Mouse (Mus musculus): Measurements from ENCODE around the gene Gm28308.

DNA sequence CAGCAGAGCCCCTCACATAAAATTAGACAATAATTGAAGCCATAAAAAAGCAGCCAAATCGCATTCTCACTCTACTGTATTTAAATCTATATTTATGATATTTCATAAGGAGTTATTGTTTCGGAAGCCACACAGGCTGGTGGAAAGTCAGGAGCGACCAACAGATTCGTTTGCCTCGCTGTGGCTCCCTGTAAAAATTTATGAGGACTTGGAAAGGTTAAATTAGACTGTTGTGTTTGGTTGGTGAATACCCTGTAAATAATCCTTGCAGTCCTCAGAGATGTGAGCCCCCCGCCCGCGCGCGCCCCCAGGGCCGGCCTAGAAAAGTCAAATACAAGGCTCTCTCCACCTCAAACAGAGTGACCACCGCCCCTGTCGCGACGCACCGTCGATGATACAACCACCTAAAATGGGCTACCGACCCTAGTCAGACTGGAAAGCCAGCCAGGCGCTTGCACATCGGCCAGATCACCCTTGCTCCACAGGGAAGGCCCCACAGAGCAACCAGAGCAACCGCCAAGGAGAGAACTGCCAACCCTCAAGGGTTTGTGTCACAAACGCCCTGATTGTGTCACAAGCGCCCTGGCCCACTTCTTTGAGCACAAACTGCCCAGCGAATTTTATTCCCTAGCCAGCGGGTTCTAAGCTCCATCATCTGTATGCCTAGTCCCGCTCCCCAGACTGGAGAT, 13.6 kb upstream of the Gm28308 start:
- no peak for TF ChIP-seq GATA1 (IDR thresholded peaks at IDR 0.05; ENCODE audit: borderline replicate concordance, low read length)
- TF ChIP-seq FLI1 (IDR thresholded peaks at IDR 0.05; ENCODE audit: low read length): no peak
